Mouse (Mus musculus): ENCODE measurements at regions not wholly inside any gene's neighbourhood (a gene's known extent, or its start where the extent isn't known, plus 50 kb on each side); places are given as distances from the start of the nearest gene placed in this dataset.

DNA sequence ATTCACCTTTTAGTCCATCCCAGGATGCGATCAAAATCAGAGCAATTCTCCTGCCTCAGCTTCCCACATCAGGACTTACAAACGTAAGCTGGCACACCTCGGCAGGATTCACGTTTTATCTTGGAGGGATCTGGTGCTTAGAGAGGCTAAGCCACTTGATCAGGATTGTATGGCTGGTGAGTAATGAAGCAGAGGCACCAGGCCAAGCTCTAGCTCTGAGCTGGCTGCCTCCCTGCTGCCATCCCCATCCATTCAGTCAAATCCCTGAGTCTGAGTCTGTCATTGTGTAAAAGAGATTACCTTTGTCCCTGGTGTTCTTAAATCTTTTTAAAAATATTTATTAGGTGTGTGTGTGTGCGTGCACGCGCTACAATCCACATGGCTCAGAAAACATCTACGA lies 252.6 kb upstream of the B3gat1 start:
- no peak overlapping the region for H3K4me3 ChIP-seq (replicated peaks; ENCODE audit: low read length)
- no peaks in the 10 kb centered on the region for H3K27me3 ChIP-seq (ENCODE audit: control insufficient read depth, insufficient read depth, low read length)
- ATAC-seq (ENCODE audit: insufficient read depth, low FRiP score) = no peak
- 77% methylated on average over 8 of the region's 8 CpGs for WGBS
- H3K36me3 ChIP-seq (ENCODE audit: control insufficient read depth, insufficient read depth, low read length) = no peaks in the 10 kb centered on the region
- no peak overlapping the region for H3K4me2 ChIP-seq (ENCODE audit: low read depth, low read length)
- no peak overlapping the region for H3K9ac ChIP-seq (ENCODE audit: low read length)
- no peak overlapping the region for H3K27ac ChIP-seq (ENCODE audit: low read length)
- no peaks in the 10 kb centered on the region for H3K4me1 ChIP-seq (ENCODE audit: control insufficient read depth, insufficient read depth, low read length)
- H3K9me3 ChIP-seq (replicated peaks; ENCODE audit: control insufficient read depth, low read length) = no peaks in the 10 kb centered on the region

DNA sequence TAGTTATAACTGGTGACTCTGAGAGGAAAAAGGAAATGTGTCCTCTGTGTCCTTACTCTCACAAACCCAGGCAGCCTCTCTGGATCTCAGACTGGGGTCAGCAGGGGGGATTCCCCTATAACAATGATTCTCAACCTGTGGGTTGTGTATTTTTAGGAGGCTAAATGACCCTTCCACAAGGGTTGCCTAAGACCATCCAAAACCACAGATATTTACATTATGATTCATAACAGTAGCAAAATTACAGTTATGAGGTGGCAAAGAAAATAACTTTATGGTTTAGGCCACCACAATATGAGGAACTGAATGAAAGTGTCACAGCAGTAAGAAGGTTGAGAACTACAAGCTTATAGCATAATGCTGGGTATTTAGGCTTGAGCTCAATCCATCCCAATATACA lies 251.6 kb upstream of the B3gat1 start:
- Histone ChIP-seq H3K9ac (ENCODE audit: low read length) (no peak overlapping the region), H3K36me3 (ENCODE audit: control insufficient read depth, insufficient read depth, low read length) (no peaks in the 10 kb centered on the region), H3K4me3 (replicated peaks; ENCODE audit: low read length) (no peak overlapping the region), H3K9me3 (replicated peaks; ENCODE audit: control insufficient read depth, low read length) (no peaks in the 10 kb centered on the region), H3K27ac (ENCODE audit: low read length) (no peak overlapping the region), H3K4me1 (ENCODE audit: control insufficient read depth, insufficient read depth, low read length) (no peaks in the 10 kb centered on the region), H3K27me3 (ENCODE audit: control insufficient read depth, insufficient read depth, low read length) (no peaks in the 10 kb centered on the region), H3K4me2 (ENCODE audit: low read depth, low read length) (no peak overlapping the region)
- ATAC-seq (ENCODE audit: insufficient read depth, low FRiP score) = no peak

DNA sequence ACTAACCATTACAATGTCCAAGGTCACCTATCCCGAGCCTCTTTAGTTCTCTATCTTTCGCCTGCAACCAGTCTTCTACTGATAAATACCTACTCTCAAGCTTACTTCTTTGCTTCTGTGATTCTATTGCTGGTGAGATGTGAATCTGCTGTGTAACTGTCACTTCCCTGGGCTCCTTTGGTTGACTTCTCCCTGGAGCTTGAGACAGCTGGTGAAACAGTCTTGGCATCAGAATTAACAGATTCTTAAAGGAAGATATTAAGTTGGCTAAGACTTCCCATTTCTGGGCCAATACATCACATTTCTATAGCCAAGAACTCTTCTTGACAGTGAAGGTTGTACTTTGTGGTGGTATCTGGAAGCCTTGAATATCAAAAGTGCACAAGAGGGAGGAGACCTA lies 239.8 kb upstream of the B3gat1 start:
- no peak overlapping the region for H3K9ac ChIP-seq (ENCODE audit: low read length)

DNA sequence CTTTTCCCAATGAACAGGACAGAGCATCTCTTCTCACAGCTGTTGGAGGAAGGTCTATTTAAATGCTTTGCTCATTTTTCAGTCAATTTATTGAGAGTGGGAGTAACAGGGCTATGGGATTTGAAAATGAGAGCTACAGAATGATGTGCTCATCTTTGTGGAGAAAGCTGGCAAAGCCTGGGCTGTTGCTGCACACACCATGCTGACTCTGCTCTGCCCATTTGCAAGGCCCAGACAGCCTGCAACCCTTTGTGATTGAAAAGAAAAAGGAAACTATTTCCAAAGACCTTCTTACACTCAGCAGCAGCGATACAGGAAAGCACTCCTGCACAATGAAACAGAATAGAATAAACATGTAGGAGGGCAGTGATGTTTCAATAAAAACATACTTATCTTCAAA lies 231.5 kb upstream of the B3gat1 start:
- no peaks in the 10 kb centered on the region for H3K36me3 ChIP-seq (ENCODE audit: control insufficient read depth, insufficient read depth, low read length)
- no peaks in the 10 kb centered on the region for H3K9me3 ChIP-seq (replicated peaks; ENCODE audit: control insufficient read depth, low read length)
- no peak overlapping the region for H3K27ac ChIP-seq (ENCODE audit: low read length)
- no peak overlapping the region for H3K4me2 ChIP-seq (ENCODE audit: low read depth, low read length)
- WGBS = 46% methylated on average over 1 of the region's 1 CpGs
- ATAC-seq (ENCODE audit: insufficient read depth, low FRiP score) = no peak
- no peaks in the 10 kb centered on the region for H3K27me3 ChIP-seq (ENCODE audit: control insufficient read depth, insufficient read depth, low read length)
- no peaks in the 10 kb centered on the region for H3K4me1 ChIP-seq (ENCODE audit: control insufficient read depth, insufficient read depth, low read length)
- no peak overlapping the region for H3K4me3 ChIP-seq (replicated peaks; ENCODE audit: low read length)
- H3K9ac ChIP-seq (ENCODE audit: low read length) = no peak overlapping the region

More for the DNA sequence above, 239.8 kb upstream of the B3gat1 start:
- no peak for ATAC-seq (ENCODE audit: insufficient read depth, low FRiP score)
- no peaks in the 10 kb centered on the region for H3K36me3 ChIP-seq (ENCODE audit: control insufficient read depth, insufficient read depth, low read length)
- H3K27me3 ChIP-seq (ENCODE audit: control insufficient read depth, insufficient read depth, low read length) = no peaks in the 10 kb centered on the region
- 73% methylated on average over 2 of the region's 2 CpGs for WGBS
- H3K4me3 ChIP-seq (replicated peaks; ENCODE audit: low read length) = no peak overlapping the region
- H3K4me2 ChIP-seq (ENCODE audit: low read depth, low read length) = no peak overlapping the region
- H3K9me3 ChIP-seq (replicated peaks; ENCODE audit: control insufficient read depth, low read length) = no peaks in the 10 kb centered on the region
- no peaks in the 10 kb centered on the region for H3K4me1 ChIP-seq (ENCODE audit: control insufficient read depth, insufficient read depth, low read length)
- no peak overlapping the region for H3K27ac ChIP-seq (ENCODE audit: low read length)

DNA sequence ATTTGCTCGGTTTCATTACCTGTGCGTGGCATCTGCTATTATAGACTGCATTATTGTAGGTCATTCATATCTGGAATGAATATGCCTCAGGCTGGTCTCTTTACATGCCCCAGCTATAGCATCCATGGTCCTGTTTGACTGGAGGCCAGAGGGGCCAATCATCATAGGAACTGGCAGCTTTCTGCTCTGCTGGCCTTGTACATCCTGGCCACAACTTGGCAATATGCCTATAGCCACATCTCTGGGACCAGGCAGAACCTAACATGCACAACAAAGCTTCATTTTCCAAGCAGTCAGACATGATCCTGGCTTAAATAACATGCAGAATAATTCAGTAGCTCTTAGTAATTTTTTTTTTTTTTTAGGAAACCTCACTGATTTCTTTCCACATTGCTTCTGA lies 227.6 kb upstream of the B3gat1 start:
- no peak overlapping the region for H3K4me3 ChIP-seq (replicated peaks; ENCODE audit: low read length)
- H3K36me3 ChIP-seq (ENCODE audit: control insufficient read depth, insufficient read depth, low read length) = no peaks in the 10 kb centered on the region
- WGBS = 88% methylated on average over 2 of the region's 2 CpGs
- no peak for ATAC-seq (ENCODE audit: insufficient read depth, low FRiP score)
- H3K4me2 ChIP-seq (ENCODE audit: low read depth, low read length) = no peak overlapping the region
- no peaks in the 10 kb centered on the region for H3K27me3 ChIP-seq (ENCODE audit: control insufficient read depth, insufficient read depth, low read length)
- H3K9me3 ChIP-seq (replicated peaks; ENCODE audit: control insufficient read depth, low read length) = no peaks in the 10 kb centered on the region
- H3K27ac ChIP-seq (ENCODE audit: low read length) = no peak overlapping the region
- no peak overlapping the region for H3K9ac ChIP-seq (ENCODE audit: low read length)
- H3K4me1 ChIP-seq (ENCODE audit: control insufficient read depth, insufficient read depth, low read length) = no peaks in the 10 kb centered on the region

DNA sequence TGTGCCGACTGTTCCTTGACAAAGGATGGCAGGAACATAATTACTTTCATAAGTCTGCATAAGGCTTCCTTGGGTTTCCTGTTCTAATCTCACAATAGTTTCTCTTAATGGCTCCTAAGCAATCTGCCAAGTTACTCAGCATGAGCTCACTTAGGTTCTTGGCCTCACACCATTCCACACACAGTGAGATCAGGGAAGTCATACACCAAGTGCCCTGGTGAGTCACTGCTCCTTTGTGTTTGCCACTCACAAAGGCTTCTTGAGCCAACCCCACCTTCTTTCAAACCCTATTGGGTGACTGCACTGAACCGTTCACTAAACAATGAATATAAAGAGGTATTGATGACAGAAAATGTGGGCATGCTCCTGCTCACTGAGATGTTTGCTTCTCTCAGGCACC lies 214.9 kb upstream of the B3gat1 start:
- 48% methylated on average over 2 of the region's 2 CpGs for WGBS
- Histone ChIP-seq H3K27ac (ENCODE audit: low read length) (peak overlapping the region; percentile 73; the same call in 1 of the 2 replicates), H3K27me3 (ENCODE audit: control insufficient read depth, insufficient read depth, low read length) (no peaks in the 10 kb centered on the region), H3K4me1 (ENCODE audit: control insufficient read depth, insufficient read depth, low read length) (peaks cover 9% of the 10 kb centered on the region), H3K9me3 (replicated peaks; ENCODE audit: control insufficient read depth, low read length) (no peaks in the 10 kb centered on the region), H3K4me2 (ENCODE audit: low read depth, low read length) (no peak overlapping the region), H3K36me3 (ENCODE audit: control insufficient read depth, insufficient read depth, low read length) (no peaks in the 10 kb centered on the region), H3K4me3 (replicated peaks; ENCODE audit: low read length) (no peak overlapping the region), H3K9ac (ENCODE audit: low read length) (no peak overlapping the region)
- ATAC-seq (ENCODE audit: insufficient read depth, low FRiP score) = peak; percentile 93

DNA sequence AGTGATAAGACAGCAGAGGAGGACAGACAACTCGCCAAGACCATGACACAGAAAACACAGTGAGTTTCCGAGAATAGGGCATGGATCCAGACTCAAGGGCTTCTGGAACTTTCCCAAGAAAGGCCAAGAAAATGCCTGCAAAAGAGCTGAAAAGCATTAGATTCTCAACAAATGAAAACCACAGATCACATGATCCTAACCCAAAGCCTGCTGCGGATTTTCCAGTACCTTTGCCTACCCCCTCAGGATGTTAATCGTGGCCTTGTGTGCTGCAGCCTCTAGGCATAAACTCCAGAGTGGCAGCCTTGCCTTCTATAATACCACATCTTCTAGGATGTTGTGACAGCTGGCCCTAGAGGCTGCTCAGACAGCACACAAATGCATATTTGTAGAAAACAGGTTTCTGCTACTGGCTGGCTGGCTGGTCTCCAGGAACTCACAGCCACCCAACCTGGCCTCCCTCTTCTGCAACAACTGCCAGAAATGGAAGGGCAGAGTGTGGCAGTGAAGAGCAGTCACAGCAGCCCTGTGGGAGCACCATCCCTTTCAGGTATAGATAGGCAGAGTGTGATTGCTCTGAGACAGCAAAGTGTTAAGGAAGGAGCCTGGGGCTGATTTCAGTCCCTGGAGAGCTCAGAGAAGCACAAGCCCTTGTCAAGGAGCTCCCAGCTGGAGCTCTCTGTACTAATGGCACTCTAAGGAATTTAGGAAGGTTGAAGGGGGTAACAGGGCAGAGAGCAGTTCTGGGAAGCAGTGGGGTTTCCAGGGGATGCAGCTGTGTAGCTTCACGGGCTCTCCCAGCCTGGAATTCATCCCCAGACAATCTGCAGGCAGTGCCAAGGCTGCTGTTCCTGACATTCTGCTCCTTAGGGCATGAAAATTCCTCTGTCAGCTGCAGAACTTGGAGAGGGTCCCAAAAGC lies 213.7 kb upstream of the B3gat1 start:
- Histone ChIP-seq H3K27me3 (ENCODE audit: control insufficient read depth, insufficient read depth, low read length) (no peaks in the 10 kb centered on the region), H3K4me3 (replicated peaks; ENCODE audit: low read length) (no peak overlapping the region), H3K4me1 (ENCODE audit: control insufficient read depth, insufficient read depth, low read length) (peaks cover 9% of the 10 kb centered on the region), H3K9me3 (replicated peaks; ENCODE audit: control insufficient read depth, low read length) (no peaks in the 10 kb centered on the region), H3K9ac (ENCODE audit: low read length) (no peak overlapping the region), H3K36me3 (ENCODE audit: control insufficient read depth, insufficient read depth, low read length) (no peaks in the 10 kb centered on the region), H3K4me2 (ENCODE audit: low read depth, low read length) (no peak overlapping the region), H3K27ac (ENCODE audit: low read length) (peak overlapping the region; percentile 15; the same call in 1 of the 2 replicates)
- 43% methylated on average over 5 of the region's 5 CpGs for WGBS
- ATAC-seq (ENCODE audit: insufficient read depth, low FRiP score) = peak; percentile 18; the same call in 1 of the 2 replicates

DNA sequence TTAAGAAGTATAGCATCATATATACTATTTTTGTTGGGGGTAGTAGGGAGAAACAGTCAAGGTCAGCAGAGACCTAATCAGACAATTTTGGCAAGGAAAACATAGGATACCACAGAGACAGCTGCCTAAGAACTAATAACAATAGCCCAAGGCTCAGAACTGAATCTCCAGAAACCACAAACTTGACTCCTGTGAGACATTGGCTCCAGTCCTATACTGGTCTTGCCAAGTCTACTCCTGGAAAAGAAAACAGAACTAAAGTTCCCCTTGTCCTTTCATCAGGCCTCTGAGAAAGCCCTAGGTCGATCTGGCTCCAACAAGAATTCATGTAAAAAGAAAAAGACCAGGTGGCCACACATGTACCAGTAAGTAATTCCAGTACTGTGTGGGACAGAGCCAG lies 209.4 kb upstream of the B3gat1 start:
- ATAC-seq (ENCODE audit: insufficient read depth, low FRiP score) = no peak
- Histone ChIP-seq H3K9me3 (replicated peaks; ENCODE audit: control insufficient read depth, low read length) (no peaks in the 10 kb centered on the region), H3K9ac (ENCODE audit: low read length) (no peak overlapping the region), H3K27me3 (ENCODE audit: control insufficient read depth, insufficient read depth, low read length) (no peaks in the 10 kb centered on the region), H3K27ac (ENCODE audit: low read length) (no peak overlapping the region), H3K36me3 (ENCODE audit: control insufficient read depth, insufficient read depth, low read length) (no peaks in the 10 kb centered on the region), H3K4me2 (ENCODE audit: low read depth, low read length) (no peak overlapping the region), H3K4me1 (ENCODE audit: control insufficient read depth, insufficient read depth, low read length) (peaks cover 9% of the 10 kb centered on the region), H3K4me3 (replicated peaks; ENCODE audit: low read length) (no peak overlapping the region)
- 46% methylated on average over 1 of the region's 1 CpGs for WGBS

DNA sequence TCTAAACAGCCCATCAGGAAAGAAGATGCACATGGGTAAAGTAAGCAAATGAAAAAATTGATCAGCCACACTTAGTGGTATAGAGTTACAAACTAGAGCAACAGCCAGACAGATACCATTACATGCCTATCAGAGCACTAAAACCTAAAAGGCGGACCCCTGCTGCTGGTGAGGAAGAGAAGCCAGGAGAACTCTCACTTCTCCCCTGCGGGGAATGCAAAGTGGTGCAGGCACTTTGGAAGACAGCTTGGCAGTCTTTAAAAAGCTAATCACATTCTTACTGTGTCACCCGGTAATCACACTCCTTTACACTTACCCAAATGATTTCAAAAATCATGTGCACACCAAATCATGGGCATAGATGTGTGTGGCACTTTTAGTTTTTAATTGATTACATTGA lies 204.8 kb upstream of the B3gat1 start:
- H3K4me3 ChIP-seq (replicated peaks; ENCODE audit: low read length) = no peak overlapping the region
- no peak overlapping the region for H3K9ac ChIP-seq (ENCODE audit: low read length)
- no peaks in the 10 kb centered on the region for H3K4me1 ChIP-seq (ENCODE audit: control insufficient read depth, insufficient read depth, low read length)
- H3K27me3 ChIP-seq (ENCODE audit: control insufficient read depth, insufficient read depth, low read length) = no peaks in the 10 kb centered on the region
- no peak overlapping the region for H3K27ac ChIP-seq (ENCODE audit: low read length)
- no peaks in the 10 kb centered on the region for H3K9me3 ChIP-seq (replicated peaks; ENCODE audit: control insufficient read depth, low read length)
- no peaks in the 10 kb centered on the region for H3K36me3 ChIP-seq (ENCODE audit: control insufficient read depth, insufficient read depth, low read length)
- H3K4me2 ChIP-seq (ENCODE audit: low read depth, low read length) = no peak overlapping the region
- ATAC-seq (ENCODE audit: insufficient read depth, low FRiP score) = no peak
- 9% methylated on average over 3 of the region's 3 CpGs for WGBS

Measured in stomach, embryonic 16.5 days (tissue).